Mouse (Mus musculus) urinary bladder, postnatal 10 days (tissue): ENCODE data around the gene Ccdc113.
"Not testable (repeated sequence)": the region's sequence is repeated elsewhere in the genome, so short reads cannot be mapped to it uniquely, and the experiment has no call there.

Experiments
- DNase-seq: peaks from one replicate; pipeline ENCODE4 v3.0.0; 2022; ENCODE audit warnings: low spot score

Gene Ccdc113

GRCm38 (mm10) chr8:95602168-95602567 lies 68.3 kb downstream of the Ccdc113 start:
- DNase-seq: no peak

GRCm38 (mm10) chr8:95606509-95606908 lies 72.6 kb downstream of the Ccdc113 start:
- DNase-seq: not testable (repeated sequence)

- DNase-seq: no peak
Measured at GRCm38 (mm10) chr8:95607210-95607609, 73.3 kb downstream of the Ccdc113 start.
